Comparison of ENCODE assay signal across 8 mouse cellular contexts in genomic region chr15:98985240-98985981, GRCm38 (mm10). TPM values are rescaled to one million over a fixed set of nuclear protein-coding genes. Genes with fewer than 3 reads are reported as not detected.
A peak's percentile ranks its signal among the peaks of the same experiment; 100 is the strongest.
DNase-seq lines count a peak whose midpoint lies in the region; ATAC-seq lines count a peak whose summit lies in the region.

No protein-coding gene starts in this region.

- no peaks in the 10 kb centered on the region for H3K27me3 ChIP-seq in hindbrain, embryonic 14.5 days (ENCODE audit: control insufficient read depth, insufficient read depth, low read length)

- DNase-seq in T-cell, adult 2 months (ENCODE audit: low spot score) = peak; percentile 79
- peak; percentile 75 to 82 for DNase-seq in cerebellum, postnatal 14 days
- peak; percentile 82 to 86 for DNase-seq in frontal cortex, postnatal 36 days (ENCODE audit: low spot score in 2 of 2)
- DNase-seq in hindbrain, embryonic 14.5 days (ENCODE audit: low spot score) = peak; percentile 82
- DNase-seq in layer of hippocampus, postnatal 25 days (ENCODE audit: extremely low spot score in 1 of 2, low spot score in 1 of 2) = peak; percentile 59 to 70
- peak; percentile 95 for DNase-seq in lung, postnatal 36 days
- peak; percentile 77 for DNase-seq in retina, embryonic 14.5 days (ENCODE audit: low spot score)
- DNase-seq in urinary bladder, adult 2 months (ENCODE audit: low spot score) = peak; percentile 65

- ATAC-seq in hindbrain, embryonic 14.5 days (ENCODE audit: low FRiP score) = peak; percentile 79

- H3K4me2 ChIP-seq in hindbrain, embryonic 14.5 days (replicated peaks) = peak overlapping the region; percentile 91

- H3K27ac ChIP-seq in hindbrain, embryonic 14.5 days = peak overlapping the region; percentile 94

- no peaks in the 10 kb centered on the region for H3K9me3 ChIP-seq in hindbrain, embryonic 14.5 days (ENCODE audit: control insufficient read depth, low read length)

- H3K36me3 ChIP-seq in hindbrain, embryonic 14.5 days (replicated peaks; ENCODE audit: control insufficient read depth, insufficient read depth) = no peaks in the 10 kb centered on the region

- H3K9ac ChIP-seq in hindbrain, embryonic 14.5 days = peak overlapping the region; percentile 67

- peaks cover 52% of the 10 kb centered on the region for H3K4me1 ChIP-seq in hindbrain, embryonic 14.5 days (replicated peaks; ENCODE audit: control insufficient read depth, insufficient read depth, low read length)

- peak overlapping the region; percentile 38 for H3K4me3 ChIP-seq in hindbrain, embryonic 14.5 days (replicated peaks; ENCODE audit: low read length)

- under 1% methylated on average over 29 of the region's 29 CpGs for WGBS in hindbrain, embryonic 14.5 days

RNA-seq across cellular contexts. Expression of gene Tuba1a, which starts 31.9 kb away (rescaled TPM):
- 14,408 and 15,410 TPM in 2 replicates for polyA plus RNA-seq in hindbrain, embryonic 14.5 days (2014; fragmentation: Nextera tagmentation; extraction: Ambion mirVana)
- total RNA-seq in layer of hippocampus, postnatal 25 days (2021) = 1,000 to 10,000 TPM; 1,021 to 1,172 TPM
- 279 and 332 TPM in 2 replicates for polyA plus RNA-seq in urinary bladder, adult 2 months (2012; rRNA removed)

RNA-seq across cellular contexts. Expression of gene Gm49450, which starts 32.1 kb away (rescaled TPM):
- not detected in 2 replicates for polyA plus RNA-seq in hindbrain, embryonic 14.5 days (2014; fragmentation: Nextera tagmentation; extraction: Ambion mirVana)
- total RNA-seq in layer of hippocampus, postnatal 25 days (2021) = not detected
- 0.30 and 0.38 TPM in 2 replicates for polyA plus RNA-seq in urinary bladder, adult 2 months (2012; rRNA removed)

RNA-seq across cellular contexts. Expression of gene Tuba1c, which starts 44.3 kb away (rescaled TPM):
- polyA plus RNA-seq in hindbrain, embryonic 14.5 days (2014; fragmentation: Nextera tagmentation; extraction: Ambion mirVana) = 21.7 and 24.2 TPM in 2 replicates
- total RNA-seq in layer of hippocampus, postnatal 25 days (2021) = 10 to 100 TPM; 62.5 to 77.9 TPM
- polyA plus RNA-seq in urinary bladder, adult 2 months (2012; rRNA removed) = 94.8 and 129 TPM in 2 replicates

RNA-seq across cellular contexts. Expression of gene Tuba1b, which starts 51.0 kb away (rescaled TPM):
- 1,223 and 1,455 TPM in 2 replicates for polyA plus RNA-seq in hindbrain, embryonic 14.5 days (2014; fragmentation: Nextera tagmentation; extraction: Ambion mirVana)
- total RNA-seq in layer of hippocampus, postnatal 25 days (2021) = 100 to 1,000 TPM; 478 to 525 TPM
- polyA plus RNA-seq in urinary bladder, adult 2 months (2012; rRNA removed) = 677 and 758 TPM in 2 replicates

Comparison
In these comparisons a context has a peak if more than half of its experiments do, and no peak if none do; other contexts are left out.
1. Peak in every context shown above with its lines: DNase-seq, ATAC-seq, H3K4me3 ChIP-seq and H3K27ac ChIP-seq.
2. RNA of gene Tuba1a, which starts 31.9 kb away (polyA plus RNA-seq): 14,408 to 15,410 TPM in hindbrain, embryonic 14.5 days; 279 to 332 TPM in urinary bladder, adult 2 months; every median in the first group is over 10 times any median in the second.